Mouse (Mus musculus) ovary, postnatal 10 days (tissue): Measurements from ENCODE around the gene Aldh16a1.
A peak's percentile ranks its signal among the peaks of the same experiment; 100 is the strongest.
"Not testable (repeated sequence)": the region's sequence is repeated elsewhere in the genome, so short reads cannot be mapped to it uniquely, and the experiment has no call there.

Experiments used
- DNase-seq: peaks from one replicate; pipeline ENCODE4 v3.0.0; 2022; ENCODE audit warnings: low spot score

The Aldh16a1 gene

DNA sequence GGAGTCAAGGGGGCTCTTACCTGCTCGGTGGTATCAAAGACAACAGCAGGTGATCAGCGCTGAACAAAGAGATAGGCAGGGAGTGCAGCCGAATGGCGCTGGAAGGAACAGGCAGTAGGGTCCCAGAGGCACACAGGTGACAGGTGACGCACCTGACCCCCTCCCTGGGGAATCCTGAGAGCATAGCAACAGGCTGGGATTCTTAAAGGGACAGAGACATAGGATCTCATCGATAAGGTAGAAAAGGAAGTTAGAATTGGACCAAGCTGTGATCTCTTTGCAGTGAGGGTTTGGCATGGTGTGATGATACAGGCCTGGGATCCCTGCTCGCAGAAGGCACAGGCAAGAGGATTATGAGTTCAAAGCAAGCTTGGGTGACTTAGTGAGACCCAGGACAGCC, 25.1 kb upstream of the Aldh16a1 start, which contains the start of gene Gfy:
TSS of gene Gfy (minus strand) at position 101 of the 400 bp plus-strand sequence.
- no peak for DNase-seq

DNA sequence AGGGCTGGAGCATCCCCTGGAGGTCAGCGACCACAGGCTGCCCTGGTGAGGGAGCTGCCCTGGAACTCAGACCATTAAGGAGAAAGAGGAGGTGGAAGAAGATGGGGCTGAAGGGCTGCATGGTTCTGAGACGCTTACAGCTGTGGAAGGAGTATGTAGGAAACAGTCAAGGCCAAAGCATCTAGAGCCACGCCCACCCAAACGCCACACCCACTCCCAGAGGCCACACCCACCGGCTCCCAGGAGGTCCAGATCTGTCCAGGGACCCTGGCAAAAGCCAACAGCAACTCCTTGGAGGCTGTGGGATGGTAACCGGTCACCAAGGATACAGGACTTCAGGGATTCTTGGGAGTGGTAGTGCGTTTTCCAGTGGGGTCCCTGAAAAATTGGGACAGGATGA, 24.2 kb upstream of the Aldh16a1 start:
- no peak for DNase-seq

DNA sequence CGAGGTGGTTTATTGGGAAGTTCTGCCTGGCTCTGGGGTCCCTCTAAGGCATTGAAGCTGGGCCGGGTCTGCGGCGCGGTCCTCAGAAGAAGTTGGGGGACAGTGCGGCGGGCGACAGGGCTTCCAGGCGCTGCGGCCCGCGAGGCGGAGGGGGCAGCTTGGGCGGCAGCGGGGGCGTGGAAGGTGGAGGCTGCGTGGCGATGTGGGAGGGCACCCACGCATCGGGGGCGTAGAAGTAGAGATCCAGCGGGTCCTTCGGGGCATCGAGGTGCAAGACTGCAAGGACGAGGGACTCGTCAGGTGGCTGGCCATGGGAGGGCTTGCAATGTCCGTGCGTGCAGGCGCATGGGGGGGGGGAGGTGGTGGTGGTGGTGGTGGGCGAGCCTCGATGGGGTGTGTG, 22.0 kb upstream of the Aldh16a1 start:
- DNase-seq: no peak

DNA sequence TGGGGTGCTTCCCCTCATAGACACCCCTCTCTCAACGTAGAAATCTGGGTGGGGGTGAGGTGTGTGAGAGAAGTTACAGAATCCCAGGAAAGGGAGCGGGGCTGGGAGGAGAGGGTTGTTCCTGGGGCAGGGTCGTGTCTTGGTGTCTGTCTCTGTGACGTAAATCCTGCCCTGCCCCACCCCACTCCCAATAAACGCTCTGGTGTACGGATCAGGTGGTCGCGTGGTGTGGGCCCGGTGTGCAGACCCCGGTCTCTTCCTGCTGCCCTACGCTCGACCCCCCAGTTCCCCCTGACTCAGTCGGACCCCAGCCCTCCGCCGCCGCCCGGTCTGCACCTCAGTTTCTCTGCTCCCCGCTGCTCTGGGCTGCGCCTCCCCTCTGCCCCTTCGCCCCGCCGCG, 21.5 kb upstream of the Aldh16a1 start:
- DNase-seq: no peak

DNA sequence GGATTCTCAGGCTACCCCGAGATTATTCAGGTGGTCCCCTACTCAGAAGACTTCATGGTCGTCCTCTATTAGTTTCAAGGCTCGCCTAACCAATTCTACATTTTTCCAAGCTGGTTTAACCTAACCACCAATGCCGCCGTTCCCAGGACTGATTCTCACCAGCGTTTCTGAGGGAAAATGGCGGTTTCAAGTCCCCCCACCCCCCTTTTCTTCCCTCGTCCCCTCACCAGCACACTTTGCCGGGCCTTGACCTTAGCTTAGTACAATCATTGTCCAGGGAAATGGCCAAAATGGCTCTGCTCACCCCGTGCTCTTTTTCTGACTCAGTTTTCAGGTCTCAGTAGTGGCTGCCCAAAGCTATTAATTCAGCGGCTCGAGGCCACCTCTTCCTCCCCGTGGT, 21.0 kb upstream of the Aldh16a1 start:
- DNase-seq: no peak

DNA sequence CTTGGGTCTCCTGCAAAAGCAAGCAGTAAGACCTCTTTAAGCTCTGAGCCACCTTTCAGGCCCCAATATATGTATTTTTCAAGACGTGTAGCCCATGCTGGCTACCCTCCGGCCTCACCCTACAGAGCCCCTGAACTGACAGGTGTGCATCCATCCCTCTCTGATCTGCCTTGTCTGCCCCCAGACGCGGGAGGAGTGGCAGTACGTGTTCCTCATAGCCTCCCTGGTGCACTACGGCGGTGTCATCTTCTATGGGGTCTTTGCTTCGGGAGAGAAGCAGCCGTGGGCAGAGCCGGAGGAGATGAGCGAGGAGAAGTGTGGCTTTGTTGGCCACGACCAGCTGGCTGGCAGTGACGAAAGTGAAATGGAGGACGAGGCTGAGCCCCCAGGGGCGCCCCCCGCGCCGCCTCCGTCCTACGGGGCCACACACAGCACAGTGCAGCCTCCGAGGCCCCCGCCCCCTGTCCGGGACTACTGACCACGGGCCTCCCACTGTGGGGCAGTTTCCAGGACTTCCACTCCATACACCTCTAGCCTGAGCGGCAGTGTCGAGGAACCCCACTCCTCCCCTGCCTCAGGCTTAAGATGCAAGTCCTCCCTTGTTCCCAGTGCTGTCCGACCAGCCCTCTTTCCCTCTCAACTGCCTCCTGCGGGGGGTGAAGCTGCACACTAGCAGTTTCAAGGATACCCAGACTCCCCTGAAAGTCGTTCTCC, 20.3 kb upstream of the Aldh16a1 start:
- no peak for DNase-seq

DNA sequence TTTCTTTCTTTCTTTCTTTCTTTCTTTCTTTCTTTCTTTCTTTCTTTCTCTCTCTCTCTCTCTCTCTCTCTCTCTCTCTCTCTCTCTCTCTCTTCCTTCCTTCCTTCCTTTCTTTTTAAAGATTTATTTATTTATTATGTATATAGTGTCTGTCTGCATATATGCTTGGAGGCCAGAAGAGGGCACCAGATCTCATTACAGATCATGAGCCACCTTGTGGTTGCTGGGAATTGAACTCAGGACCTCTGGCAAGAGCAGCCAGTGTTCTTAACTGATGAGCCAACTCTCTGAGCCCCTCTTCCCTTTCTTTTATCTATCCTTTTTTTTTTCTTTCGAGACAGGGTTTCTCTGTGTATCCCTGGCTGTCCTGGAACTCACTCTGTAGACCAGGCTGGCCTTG, 19.4 kb upstream of the Aldh16a1 start:
- DNase-seq: not testable (repeated sequence)

DNA sequence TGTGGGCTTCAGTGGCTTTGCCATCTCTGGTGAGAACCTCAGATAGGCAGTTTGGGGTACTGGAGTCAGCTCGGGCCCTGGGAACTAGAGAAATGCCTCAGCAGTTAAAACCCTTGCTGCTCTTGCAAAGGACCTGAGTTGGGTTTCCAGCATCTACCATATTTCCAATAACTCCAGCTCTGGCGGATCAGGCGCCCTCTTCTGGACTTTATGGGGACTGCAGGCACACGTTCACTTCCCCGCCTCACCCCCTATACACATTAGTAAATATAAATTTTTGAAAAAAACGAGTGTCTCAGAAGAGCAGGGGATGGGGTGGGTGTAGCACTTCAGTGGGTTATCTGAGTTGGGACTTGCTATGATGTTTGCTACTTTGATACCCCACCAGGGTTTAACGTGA, 18.6 kb upstream of the Aldh16a1 start:
- no peak for DNase-seq

DNA sequence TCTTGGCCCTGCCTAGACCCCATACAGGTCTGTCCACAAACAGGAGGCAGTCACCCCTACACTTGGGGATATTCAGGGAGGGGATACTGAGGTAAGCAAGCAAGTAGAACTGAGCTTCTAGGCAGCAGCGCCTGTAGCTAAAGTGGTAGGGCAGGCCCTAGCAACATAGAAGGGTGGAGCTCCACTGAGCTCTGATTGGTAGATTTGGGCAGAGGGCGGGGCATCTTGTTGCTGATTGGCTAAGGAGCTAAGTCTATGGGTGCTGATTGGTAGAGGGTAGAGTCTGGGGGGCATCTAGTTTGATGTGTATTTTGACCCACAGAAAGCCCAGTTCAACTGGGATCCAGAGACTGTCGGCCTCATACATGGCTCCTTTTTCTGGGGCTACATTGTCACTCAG, 15.1 kb upstream of the Aldh16a1 start:
- DNase-seq: no peak

DNA sequence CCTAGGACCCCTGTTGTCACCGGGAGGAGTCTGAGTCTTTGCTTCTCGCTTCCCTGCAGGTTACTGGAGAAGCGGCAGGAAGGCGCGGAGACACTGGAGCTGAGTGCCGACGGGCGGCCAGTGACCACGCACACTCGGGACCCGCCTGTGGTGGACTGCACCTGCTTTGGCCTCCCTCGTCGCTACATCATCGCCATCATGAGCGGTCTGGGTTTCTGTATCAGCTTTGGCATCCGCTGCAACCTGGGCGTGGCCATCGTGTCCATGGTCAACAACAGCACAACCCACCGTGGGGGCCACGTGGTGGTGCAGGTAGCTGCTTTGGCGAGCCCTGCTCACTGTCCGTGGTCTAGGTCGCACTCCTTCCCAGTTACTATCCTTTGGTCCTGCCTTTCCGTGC, 14.3 kb upstream of the Aldh16a1 start:
- no peak for DNase-seq

DNA sequence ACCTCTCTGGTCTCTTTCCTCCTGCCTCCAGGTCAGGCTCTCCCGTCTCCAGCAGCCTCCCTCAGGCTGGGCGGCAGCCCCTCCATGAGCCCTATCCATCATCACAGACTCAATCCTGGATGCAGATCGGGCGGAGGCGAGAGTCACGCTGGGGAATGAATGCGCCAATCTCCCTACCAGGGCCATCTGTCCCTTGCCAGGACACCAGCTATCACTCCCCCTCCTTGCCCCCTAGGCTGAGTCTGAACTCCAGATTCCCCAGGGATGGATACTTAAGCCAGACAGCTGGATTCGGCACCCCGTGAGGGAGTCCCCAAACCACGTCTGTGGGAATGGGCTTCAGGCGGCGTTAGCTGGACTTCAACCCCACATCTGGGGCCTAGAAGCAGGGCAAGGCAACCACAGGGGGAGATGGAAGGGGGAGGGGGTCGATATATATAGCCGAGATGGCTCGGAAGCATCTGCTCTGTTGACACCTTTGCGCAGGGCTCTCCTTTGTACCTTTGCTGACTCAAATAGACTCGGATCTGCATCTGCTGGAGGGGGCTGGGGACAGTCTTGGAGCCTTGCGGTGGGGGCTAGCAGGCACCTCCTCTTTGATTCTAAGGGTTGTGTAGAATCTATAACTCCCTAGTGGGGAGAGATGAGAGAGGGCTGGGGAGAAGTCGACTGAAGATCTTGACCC, 13.5 kb upstream of the Aldh16a1 start:
- DNase-seq: no peak

DNA sequence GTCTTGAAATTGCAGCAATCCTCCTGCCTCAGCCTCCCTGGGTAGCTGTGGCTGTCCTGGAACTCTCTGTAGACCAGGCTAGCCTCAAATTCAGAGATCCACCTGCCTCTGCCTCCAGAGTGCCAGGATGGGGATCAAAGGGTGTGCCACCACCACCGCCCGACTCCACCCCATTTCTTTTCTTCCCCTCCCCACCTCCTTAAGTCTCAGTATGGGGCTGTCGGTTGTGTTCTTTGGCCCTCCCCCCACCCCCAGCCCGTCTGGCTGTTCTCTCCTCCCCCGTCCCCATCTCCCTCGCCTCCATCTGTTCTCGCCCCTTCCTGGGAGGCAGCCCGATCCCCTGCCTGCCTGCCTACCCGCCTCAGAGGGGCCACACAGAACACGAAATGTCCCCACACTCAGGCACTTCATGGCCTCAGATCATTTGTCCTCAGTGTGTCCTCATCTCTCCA, 12.6 kb upstream of the Aldh16a1 start:
- DNase-seq: no peak

DNA sequence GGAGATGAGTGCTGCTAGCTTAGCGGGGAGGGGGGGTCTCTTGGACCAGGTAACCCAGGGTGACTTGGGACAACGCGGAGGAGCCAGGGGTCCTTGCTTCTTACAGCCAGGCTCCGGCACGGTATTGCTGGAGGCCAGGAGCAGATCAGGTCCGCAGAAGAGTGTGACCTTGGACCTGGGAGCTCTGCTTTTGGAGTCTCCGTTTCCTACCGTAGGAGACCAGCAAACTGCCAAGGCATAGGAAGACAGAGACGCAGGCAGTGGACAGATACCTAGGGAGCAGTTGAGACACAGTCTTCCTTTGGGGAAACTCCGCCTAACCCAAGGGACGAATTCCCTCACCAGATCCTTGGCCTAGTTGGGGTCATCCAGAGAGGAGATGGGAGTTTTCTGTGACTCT, 11.3 kb upstream of the Aldh16a1 start:
- no peak for DNase-seq

DNA sequence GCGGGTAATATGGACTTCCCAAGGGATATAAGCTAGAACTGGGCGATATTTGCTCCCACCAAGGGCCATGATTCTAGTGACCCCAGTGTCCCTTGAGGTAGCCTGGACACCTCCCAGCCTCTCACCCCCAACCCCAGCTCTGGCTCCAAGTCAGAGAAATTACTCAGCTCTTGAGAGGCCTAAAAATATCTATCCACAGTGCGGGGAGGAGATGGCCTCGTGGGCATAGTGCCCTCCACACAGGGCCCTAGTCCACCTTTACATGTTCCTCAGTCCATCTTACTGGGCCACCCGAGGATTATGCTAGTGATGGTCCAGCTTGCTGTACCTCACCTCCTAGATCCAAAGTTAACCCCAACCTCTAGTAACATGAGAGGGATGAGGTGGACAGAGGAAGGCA, 10.4 kb upstream of the Aldh16a1 start:
- DNase-seq: no peak

DNA sequence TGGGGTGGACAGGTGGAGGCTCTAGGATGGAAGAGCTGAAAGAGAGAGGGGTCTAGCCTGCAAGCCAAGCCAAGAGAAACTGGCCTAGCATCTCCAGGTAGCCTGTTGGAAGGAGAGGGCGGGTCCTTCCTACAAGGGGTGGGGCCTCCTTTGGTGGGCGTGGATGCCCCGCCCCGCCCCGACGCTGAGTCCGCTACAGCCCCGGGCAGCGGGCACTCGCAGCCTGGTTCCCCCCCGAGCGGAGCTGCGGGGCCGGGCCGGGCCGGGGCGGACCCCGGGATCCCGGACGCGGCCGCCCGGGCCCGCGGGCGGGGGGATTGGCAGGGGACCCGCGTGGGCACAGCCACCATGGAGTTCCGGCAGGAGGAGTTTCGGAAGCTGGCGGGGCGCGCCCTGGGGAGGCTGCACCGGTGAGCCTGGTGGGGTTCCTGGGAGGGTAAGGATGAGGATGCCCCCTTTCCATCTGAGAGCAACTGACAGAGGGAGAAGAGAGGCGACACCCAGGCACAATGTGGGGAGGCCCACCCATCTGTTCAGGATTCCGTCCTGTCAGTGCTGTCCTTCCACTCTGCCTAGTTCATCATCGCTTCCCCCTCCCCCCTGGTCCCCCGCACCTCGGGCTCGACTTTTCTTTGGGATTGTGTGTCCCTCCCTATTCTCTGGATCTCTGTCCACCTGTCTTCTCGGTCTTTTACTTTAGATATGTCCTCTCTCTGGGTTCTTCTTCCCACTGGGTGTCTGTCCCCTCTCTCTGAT, 9.5 kb upstream of the Aldh16a1 start, which contains the start of gene Slc17a7:
TSS of gene Slc17a7 (plus strand) at position 215 of the 756 bp plus-strand sequence.
- no peak for DNase-seq

DNA sequence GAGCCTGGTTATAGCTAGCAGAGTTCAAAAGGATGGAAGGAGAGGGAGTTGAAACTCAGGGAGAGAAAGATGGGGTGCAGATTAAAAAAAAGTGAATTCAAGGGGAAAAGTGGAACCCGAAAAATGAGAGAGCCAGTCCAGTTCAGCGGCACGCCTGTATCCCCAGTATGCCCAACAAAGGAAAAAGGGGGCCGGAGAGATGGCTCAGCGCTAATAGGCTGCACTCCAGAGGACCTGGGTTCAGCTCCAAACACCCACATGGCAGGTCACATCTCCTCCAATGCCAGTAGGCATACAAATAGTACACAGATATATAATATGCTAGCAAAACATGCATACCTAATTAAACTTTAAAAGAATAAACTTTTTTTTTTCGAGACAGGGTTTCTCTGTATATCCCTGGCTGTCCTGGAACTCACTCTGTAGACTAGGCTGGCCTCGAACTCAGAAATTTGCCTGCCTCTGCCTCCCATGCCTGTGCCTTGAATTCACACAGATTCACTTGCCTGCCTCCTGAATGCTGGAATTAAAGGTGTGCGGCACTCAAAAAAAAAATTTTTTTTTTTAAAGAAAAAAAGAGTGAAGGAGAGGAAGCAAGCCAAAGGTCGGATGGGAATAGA, 8.7 kb upstream of the Aldh16a1 start:
- no peak for DNase-seq

DNA sequence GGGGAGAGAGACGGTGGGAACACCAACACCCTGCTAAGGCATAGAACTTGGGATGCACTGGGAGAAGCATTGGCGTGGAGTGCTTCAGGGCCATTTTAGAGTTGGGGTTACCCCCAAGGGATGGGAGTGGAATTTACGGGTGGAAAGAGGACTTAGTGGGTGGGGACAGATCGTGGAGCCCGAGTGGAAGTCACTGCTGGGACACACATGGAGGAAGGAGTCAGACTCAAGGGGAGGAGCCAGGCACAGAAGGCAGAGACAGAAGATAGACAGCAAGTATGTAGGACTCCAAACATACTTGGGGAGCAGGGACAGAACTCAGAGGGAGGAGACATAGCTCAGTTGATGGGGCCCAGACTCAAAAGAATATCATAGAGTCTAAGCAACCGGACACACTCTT, 8.2 kb upstream of the Aldh16a1 start:
- DNase-seq: no peak

DNA sequence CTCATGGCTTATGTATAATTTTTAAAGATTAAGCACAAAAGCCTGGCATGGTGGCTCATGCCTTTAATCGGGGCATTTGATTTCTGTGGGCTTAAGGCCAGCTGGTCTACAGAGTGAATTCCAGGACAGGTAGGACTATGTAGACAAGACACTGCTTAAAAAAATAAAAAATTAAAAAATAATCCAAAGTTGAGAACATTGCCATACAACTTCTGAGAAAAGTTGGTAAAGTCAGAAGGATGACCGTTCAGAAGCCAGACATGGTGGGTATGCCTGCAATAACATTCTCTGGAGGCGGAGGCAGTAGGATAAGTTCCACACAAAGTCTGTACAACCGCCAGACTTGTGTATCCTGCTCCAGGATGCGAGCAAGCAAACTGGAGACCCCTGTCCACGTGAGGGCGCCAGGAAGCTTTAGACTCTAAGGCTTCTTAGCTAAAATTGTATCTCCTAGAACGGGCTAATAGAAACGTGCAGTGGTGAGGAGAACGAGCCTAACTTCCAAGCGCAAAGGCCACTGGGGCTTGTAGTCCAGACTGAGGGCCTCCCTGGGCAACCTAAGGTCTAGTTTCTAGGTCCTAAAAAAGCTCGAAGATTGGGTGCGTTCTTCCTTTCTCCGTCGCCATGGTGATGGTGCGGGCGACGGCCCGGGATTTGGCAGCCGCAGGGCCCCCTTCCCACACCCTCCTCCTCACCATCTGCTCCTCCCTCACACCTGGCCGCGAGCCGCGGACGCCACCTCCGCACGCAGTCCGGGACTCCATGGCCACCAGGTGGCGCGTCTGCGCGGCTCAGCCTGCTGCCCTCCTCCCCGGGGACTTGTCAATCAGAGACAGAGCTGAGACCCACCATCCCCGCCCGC, 7.5 kb upstream of the Aldh16a1 start:
- peak; percentile 87 for DNase-seq

DNA sequence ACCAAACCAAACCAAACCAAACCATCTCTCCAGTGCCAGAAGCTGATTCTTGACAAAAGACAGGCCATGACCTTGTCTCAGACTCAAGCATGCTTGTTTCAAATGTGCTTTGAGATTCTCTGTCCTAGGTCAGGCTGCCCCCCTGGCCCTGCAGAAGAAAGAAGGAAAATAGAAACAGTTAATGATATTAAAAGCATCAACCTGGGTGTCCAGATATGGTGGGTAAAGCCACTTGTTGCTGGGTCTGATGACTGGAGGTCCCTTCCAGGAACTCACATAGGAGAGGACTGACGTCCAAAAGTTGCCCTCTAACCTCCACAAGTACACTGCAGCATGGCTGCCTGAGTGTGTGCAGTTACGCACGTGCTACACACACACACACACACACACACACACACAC, 6.5 kb upstream of the Aldh16a1 start:
- no peak for DNase-seq

DNA sequence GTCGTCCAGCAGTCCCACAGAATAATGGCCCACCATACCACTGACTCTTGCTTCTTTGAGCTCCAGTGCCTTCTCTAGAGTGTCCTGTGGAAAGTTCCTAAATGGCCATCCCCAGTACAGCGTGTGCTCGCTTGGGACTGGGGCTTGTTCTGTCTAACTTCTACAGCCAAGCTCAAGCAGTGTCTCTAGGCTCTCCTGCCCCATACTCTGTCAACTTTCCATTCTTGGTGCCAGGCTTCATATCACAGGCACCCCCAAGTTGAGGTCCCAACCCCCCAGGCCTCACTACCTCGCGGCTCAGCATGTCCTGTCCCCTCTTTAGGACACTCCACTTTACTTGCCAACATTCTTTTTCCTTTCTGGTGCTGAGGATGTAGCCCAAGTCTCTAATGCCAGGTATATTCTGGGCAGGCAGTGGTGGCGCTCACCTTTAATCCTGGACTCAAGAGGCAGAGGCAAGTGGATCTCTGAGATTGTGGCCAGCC, 6.0 kb upstream of the Aldh16a1 start:
- no peak for DNase-seq

DNA sequence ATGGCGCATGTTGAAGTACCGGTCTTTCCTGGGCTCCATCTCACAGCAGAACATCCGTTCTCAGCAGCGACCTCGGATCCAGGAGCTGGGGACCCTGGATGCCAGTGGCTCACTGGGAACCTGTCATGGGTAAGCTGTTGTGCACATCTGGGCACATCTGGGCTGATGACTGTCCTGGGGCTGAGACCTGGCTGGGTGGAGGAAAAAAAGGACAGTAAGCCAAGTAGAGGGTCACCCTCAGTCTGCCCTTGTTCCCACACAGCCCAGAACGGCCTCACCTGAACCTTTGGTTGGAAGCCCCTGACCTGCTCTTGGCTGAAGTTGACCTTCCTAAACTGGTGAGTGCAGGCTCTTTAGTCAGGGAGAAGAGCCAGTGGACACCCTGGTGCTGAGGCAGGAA, 4.6 kb upstream of the Aldh16a1 start:
- DNase-seq: no peak
